Mouse (Mus musculus) cerebellum, postnatal 14 days (tissue): ENCODE measurements around the gene Lrpprc.

Experiments
- DNase-seq, 2 experiments: peaks; one replicate each; pipeline ENCODE4 v3.0.0; 2021; ENCODE audit warnings: mixed read lengths in 2 of 2

Gene Lrpprc

DNA sequence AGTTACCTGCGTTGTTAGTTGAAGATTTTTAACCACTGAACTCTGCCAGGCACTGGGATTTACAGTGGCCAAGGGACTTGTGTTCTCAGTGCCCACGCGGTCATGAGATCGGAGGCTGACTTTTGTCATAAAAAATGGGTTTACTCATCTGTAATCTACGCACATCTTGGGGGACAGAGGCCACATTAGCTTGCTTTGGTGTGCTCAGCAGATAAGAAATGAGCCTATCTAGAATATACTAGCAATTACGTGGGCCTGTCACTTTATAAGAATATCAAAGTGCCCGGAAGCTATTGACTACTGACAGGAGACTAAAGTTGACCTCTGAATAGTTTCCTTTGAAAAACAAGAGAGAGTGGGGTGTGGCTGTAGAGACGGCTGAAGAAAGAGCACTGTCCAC, 131.6 kb downstream of the Lrpprc start:
- DNase-seq = no peak

DNA sequence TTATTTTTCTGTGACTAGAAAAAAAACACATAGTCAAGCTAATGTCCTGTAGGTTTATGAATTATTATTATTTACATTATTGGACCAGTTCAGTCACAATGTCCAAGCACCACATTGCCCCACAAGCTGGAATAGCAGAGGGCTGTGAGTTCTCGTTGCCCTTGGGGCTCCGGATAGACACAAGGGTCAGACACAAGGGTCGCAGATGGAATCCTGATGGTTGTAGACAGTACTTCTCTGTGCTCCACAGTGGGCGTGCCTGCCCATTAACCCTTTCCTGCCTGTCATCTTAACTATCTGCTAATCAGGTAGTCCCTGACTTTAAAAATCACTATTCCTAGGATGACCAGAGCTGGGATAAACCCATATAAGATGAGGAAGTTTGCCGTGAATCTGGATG, 132.4 kb downstream of the Lrpprc start:
- no peak for DNase-seq

GRCm38 (mm10) chr17:84657782-84658181, 132.8 kb downstream of the Lrpprc start:
- no peak for DNase-seq

DNA sequence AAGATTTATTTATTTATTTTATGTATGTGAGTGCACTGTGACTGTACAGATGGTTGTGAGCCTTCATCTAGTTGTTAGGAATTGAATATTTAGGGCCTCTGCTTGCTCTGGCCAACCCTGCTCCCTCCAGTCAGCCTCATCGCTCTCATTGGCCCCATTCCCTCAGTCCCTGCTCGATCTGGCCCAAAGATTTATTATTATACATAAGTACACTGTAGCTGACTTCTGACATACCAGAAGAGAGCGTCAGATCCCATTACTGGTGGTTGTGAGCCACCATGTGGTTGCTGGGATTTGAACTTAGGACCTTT, 133.2 kb downstream of the Lrpprc start:
- no peak for DNase-seq

DNA sequence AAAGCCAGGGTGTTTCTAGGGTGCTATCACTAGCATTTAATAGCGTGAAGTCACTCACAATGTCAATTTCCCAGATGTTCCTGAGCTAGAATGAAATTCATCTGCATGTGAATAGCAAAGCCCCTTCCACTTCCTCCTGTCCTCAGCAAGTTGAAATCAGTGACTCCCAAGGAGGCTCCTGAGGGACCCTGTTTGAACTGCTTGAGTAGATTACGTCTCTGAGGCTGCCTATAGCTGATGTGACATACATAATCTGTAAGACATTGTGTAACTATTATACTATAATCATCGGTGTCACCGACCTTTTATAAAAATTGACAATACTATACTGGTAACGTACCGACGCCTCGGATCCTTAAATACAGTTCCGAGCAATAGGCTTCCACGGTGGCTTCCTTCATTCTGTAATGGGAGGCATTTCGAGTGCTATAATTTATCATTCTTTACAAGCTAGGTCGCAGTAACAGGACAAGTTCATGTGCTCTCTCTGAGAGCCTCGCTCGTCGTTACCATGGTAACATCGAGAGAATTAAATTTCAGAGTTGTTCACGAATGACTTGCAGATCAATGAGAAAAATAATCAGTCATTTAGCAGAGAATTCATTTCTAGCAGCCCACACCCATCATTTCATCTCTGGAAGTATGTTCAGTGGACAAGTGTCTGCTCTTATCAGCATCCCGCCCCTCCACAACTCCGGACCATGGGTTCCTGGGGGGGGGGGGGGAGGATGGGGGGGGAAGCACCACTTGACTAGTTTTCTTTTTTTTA, 133.8 kb downstream of the Lrpprc start:
- DNase-seq = no peak

DNA sequence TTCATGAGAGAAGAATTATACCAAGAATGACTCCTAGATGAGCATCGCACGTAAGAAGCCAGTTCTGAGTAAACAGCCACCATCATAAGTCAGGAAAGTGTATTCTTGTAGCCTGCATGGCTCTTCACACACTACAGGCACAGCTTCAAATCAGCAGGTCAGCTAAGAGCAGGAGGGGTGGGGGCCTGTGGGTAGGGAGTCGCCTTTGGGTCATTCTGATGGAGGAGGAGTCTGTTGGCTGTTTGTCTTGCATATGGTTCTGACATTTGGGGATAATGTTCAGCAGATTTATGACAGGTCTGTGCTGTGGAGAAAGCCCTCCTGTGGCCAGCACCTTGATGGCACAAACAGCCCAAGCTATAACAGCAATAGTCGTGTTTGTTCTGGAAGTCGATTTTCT, 134.4 kb downstream of the Lrpprc start:
- no peak for DNase-seq
